Mouse (Mus musculus) ES-E14 (cell line): ENCODE measurements at regions not wholly inside any gene's neighbourhood (a gene's known extent, or its start where the extent isn't known, plus 50 kb on each side); places are given as distances from the start of the nearest gene placed in this dataset.

ENCODE experiments used
- HCFC1 ChIP-seq: IDR thresholded peaks from 2 replicates; pipeline ENCODE4 v1.6.1; 2012; ENCODE audit warnings: low read length, inconsistent platforms, borderline replicate concordance; ENCODE audit not compliant: insufficient read depth
- ZNF384 ChIP-seq: IDR thresholded peaks from 2 replicates; pipeline ENCODE4 v1.6.1; 2012; ENCODE audit warnings: low read depth, low read length, inconsistent platforms

GRCm38 (mm10) chr5:25614659-25615061, 91.0 kb downstream of the Xrcc2 start:
- TF ChIP-seq HCFC1 (no peak), ZNF384 (no peak)
